Mouse (Mus musculus) embryonic fibroblast, embryonic 13.5 days (primary cell): ENCODE data around the gene Pde4d.

ENCODE experiments used
- CTCF ChIP-seq: IDR thresholded peaks from 2 replicates; pipeline ENCODE4 v1.5.1; 2011; ENCODE audit warnings: mild to moderate bottlenecking, control low read depth, low read length, moderate library complexity, borderline replicate concordance; ENCODE audit not compliant: insufficient read depth
- POLR2A ChIP-seq: IDR thresholded peaks from 2 replicates; pipeline ENCODE4 v1.6.1; 2011; ENCODE audit warnings: low read depth, mild to moderate bottlenecking, control low read depth, low read length, moderate library complexity

- no peak for TF ChIP-seq CTCF
- TF ChIP-seq POLR2A: no peak
Measured at GRCm38 (mm10) chr13:109834935-109835334, 1385.2 kb downstream of the Pde4d start.
